Mouse (Mus musculus) liver, embryonic 11.5 days (tissue): ENCODE data around the gene Numb. TPM values are rescaled to one million over a fixed set of nuclear protein-coding genes. Genes with fewer than 3 reads are reported as not detected.

Source experiments
- ATAC-seq: fragments of 200-750 bp; cut with Nextera tagmentation; replicated peaks from 2 replicates; pipeline ENCODE4 v1.8.0; 2017; ENCODE audit warnings: moderate number of reproducible peaks, mild to moderate bottlenecking, moderate TSS enrichment, moderate library complexity; ENCODE audit not compliant: low FRiP score
- DNase-seq: peaks from one replicate; pipeline ENCODE4 v3.0.0-alpha.2; 2017; ENCODE audit warnings: low spot score
- H3K27ac ChIP-seq: fragments of 300-500 bp; sonication (generic); 2 replicates; pipeline ENCODE4 v1.5.1; 2014; ENCODE audit warnings: mild to moderate bottlenecking, low read depth, low read length, control low read depth
- H3K27me3 ChIP-seq: fragments of 300-500 bp; sonication (generic); replicated peaks from 2 replicates; pipeline ENCODE4 v1.6.1; 2014; ENCODE audit warnings: low read length, mixed read lengths; ENCODE audit not compliant: control insufficient read depth, insufficient read depth
- H3K36me3 ChIP-seq: fragments of 300-500 bp; sonication (generic); 2 replicates; pipeline ENCODE4 v1.6.1; 2014; ENCODE audit warnings: mild to moderate bottlenecking, low read length, moderate library complexity, mixed read lengths; ENCODE audit not compliant: control insufficient read depth, insufficient read depth
- H3K4me1 ChIP-seq: fragments of 300-500 bp; sonication (generic); replicated peaks from 2 replicates; pipeline ENCODE4 v1.6.1; 2014; ENCODE audit warnings: low read length, mixed read lengths; ENCODE audit not compliant: control insufficient read depth, insufficient read depth
- H3K4me2 ChIP-seq: fragments of 300-500 bp; sonication (generic); 2 replicates; pipeline ENCODE4 v1.6.1; 2014; ENCODE audit warnings: mild to moderate bottlenecking, control low read depth, moderate library complexity
- H3K4me3 ChIP-seq: fragments of 300-500 bp; sonication (generic); 2 replicates; pipeline ENCODE4 v1.5.1; 2014; ENCODE audit warnings: low read depth, low read length, control low read depth
- H3K9ac ChIP-seq: fragments of 300-500 bp; sonication (generic); 2 replicates; pipeline ENCODE4 v1.6.1; 2014; ENCODE audit warnings: low read depth, low read length, control low read depth
- H3K9me3 ChIP-seq: fragments of 300-500 bp; sonication (generic); 2 replicates; pipeline ENCODE4 v1.6.1; 2016; ENCODE audit warnings: low read length, inconsistent platforms, mixed read lengths; ENCODE audit not compliant: control insufficient read depth
- WGBS: fragments of 180-500 bp; shearing (Covaris S2); extraction: QIAGEN DNeasy Blood & Tissue Kit; methylation state at CpG from one replicate; pipeline ENCODE4 v1.1.7; 2014; 5-methylcytosine and 5-hydroxymethylcytosine counted together
- polyA plus RNA-seq: library from polyadenylated mRNA; unstranded; fragments of >200 nt; fragmentation: Nextera tagmentation; extraction: Ambion mirVana; gene quantifications from 2 replicates; pipeline ENCODE4 v1.2.1, GENCODE M21; 2014

Gene Numb
- polyA plus RNA-seq, 1 experiment from 2014 or later = 25.2 TPM

GRCm38 (mm10) chr12:83790749-83791148 is 131.0 kb downstream of the Numb start:
- no peak overlapping the region for H3K4me2 ChIP-seq
- H3K9ac ChIP-seq = no peak overlapping the region
- H3K4me1 ChIP-seq = no peaks in the 10 kb centered on the region
- H3K36me3 ChIP-seq = peaks cover 11% of the 10 kb centered on the region
- ATAC-seq (no peak), DNase-seq (no peak)
- WGBS = 73% methylated on average over 4 of the region's 4 CpGs
- H3K27ac ChIP-seq = no peak overlapping the region
- no peaks in the 10 kb centered on the region for H3K9me3 ChIP-seq
- no peaks in the 10 kb centered on the region for H3K27me3 ChIP-seq
- no peak overlapping the region for H3K4me3 ChIP-seq

GRCm38 (mm10) chr12:83789781-83790140 is 132.0 kb downstream of the Numb start:
- Histone ChIP-seq H3K36me3 (peaks cover 2% of the 10 kb centered on the region; the same call in 1 of the 2 replicates), H3K4me1 (no peaks in the 10 kb centered on the region), H3K9me3 (no peaks in the 10 kb centered on the region), H3K4me3 (no peak overlapping the region), H3K27me3 (no peaks in the 10 kb centered on the region), H3K4me2 (no peak overlapping the region), H3K27ac (no peak overlapping the region), H3K9ac (no peak overlapping the region)
- ATAC-seq (no peak), DNase-seq (no peak)
- 52% methylated on average over 4 of the region's 4 CpGs for WGBS

- Histone ChIP-seq H3K36me3 (0 out of 2 replicates have a peak, but pooled peaks cover 2% of the 10 kb centered on the region), H3K9ac (no peak overlapping the region), H3K27me3 (no peaks in the 10 kb centered on the region), H3K4me1 (no peaks in the 10 kb centered on the region), H3K9me3 (no peaks in the 10 kb centered on the region), H3K4me3 (no peak overlapping the region), H3K27ac (no peak overlapping the region), H3K4me2 (no peak overlapping the region)
- WGBS = 86% methylated on average over 17 of the region's 17 CpGs
- DNase-seq (no peak), ATAC-seq (no peak)
Observed at GRCm38 (mm10) chr12:83789051-83789780, 132.5 kb downstream of the Numb start.

GRCm38 (mm10) chr12:83785305-83785704 is 136.4 kb downstream of the Numb start:
- Histone ChIP-seq H3K27ac (no peak overlapping the region), H3K27me3 (0 out of 2 replicates have a peak, but pooled peaks cover 4% of the 10 kb centered on the region), H3K4me1 (no peaks in the 10 kb centered on the region), H3K4me3 (no peak overlapping the region), H3K4me2 (no peak overlapping the region), H3K9me3 (no peaks in the 10 kb centered on the region), H3K9ac (no peak overlapping the region), H3K36me3 (no peaks in the 10 kb centered on the region)
- 74% methylated on average over 4 of the region's 4 CpGs for WGBS
- no peak for ATAC-seq
- DNase-seq = no peak

GRCm38 (mm10) chr12:83782669-83783068 is 139.1 kb downstream of the Numb start:
- H3K9me3 ChIP-seq = no peaks in the 10 kb centered on the region
- H3K9ac ChIP-seq = no peak overlapping the region
- no peak overlapping the region for H3K4me3 ChIP-seq
- H3K27me3 ChIP-seq = 0 out of 2 replicates have a peak, but pooled peaks cover 4% of the 10 kb centered on the region
- no peaks in the 10 kb centered on the region for H3K36me3 ChIP-seq
- H3K4me2 ChIP-seq = no peak overlapping the region
- no peak overlapping the region for H3K27ac ChIP-seq
- ATAC-seq (no peak), DNase-seq (no peak)
- 87% methylated on average over 10 of the region's 10 CpGs for WGBS
- H3K4me1 ChIP-seq = no peaks in the 10 kb centered on the region

GRCm38 (mm10) chr12:83781640-83782278 is 140.0 kb downstream of the Numb start:
- H3K27me3 ChIP-seq = 0 out of 2 replicates have a peak, but pooled peaks cover 4% of the 10 kb centered on the region
- H3K9ac ChIP-seq = no peak overlapping the region
- DNase-seq (no peak), ATAC-seq (no peak)
- H3K27ac ChIP-seq = no peak overlapping the region
- no peaks in the 10 kb centered on the region for H3K36me3 ChIP-seq
- H3K4me3 ChIP-seq = no peak overlapping the region
- WGBS = 67% methylated on average over 23 of the region's 23 CpGs
- H3K4me2 ChIP-seq = no peak overlapping the region
- H3K4me1 ChIP-seq = no peaks in the 10 kb centered on the region
- no peaks in the 10 kb centered on the region for H3K9me3 ChIP-seq

- H3K4me3 ChIP-seq = no peak overlapping the region
- no peaks in the 10 kb centered on the region for H3K9me3 ChIP-seq
- H3K27me3 ChIP-seq = 0 out of 2 replicates have a peak, but pooled peaks cover 4% of the 10 kb centered on the region
- H3K27ac ChIP-seq = no peak overlapping the region
- no peaks in the 10 kb centered on the region for H3K4me1 ChIP-seq
- DNase-seq (no peak), ATAC-seq (no peak)
- no peaks in the 10 kb centered on the region for H3K36me3 ChIP-seq
- WGBS = 78% methylated on average over 7 of the region's 7 CpGs
- no peak overlapping the region for H3K9ac ChIP-seq
- no peak overlapping the region for H3K4me2 ChIP-seq
Observed at GRCm38 (mm10) chr12:83781204-83781603, 140.5 kb downstream of the Numb start.

- no peak overlapping the region for H3K4me2 ChIP-seq
- no peaks in the 10 kb centered on the region for H3K4me1 ChIP-seq
- H3K4me3 ChIP-seq = no peak overlapping the region
- no peak overlapping the region for H3K27ac ChIP-seq
- DNase-seq (no peak), ATAC-seq (no peak)
- H3K9me3 ChIP-seq = no peaks in the 10 kb centered on the region
- H3K27me3 ChIP-seq = 0 out of 2 replicates have a peak, but pooled peaks cover 4% of the 10 kb centered on the region
- no peak overlapping the region for H3K9ac ChIP-seq
- WGBS = 78% methylated on average over 3 of the region's 3 CpGs
- H3K36me3 ChIP-seq = no peaks in the 10 kb centered on the region
Observed at GRCm38 (mm10) chr12:83780181-83780580, 141.6 kb downstream of the Numb start.

GRCm38 (mm10) chr12:83776766-83777165 is 145.0 kb downstream of the Numb start:
- peaks cover 2% of the 10 kb centered on the region for H3K27me3 ChIP-seq
- H3K4me1 ChIP-seq = no peaks in the 10 kb centered on the region
- 77% methylated on average over 7 of the region's 7 CpGs for WGBS
- H3K9ac ChIP-seq = no peak overlapping the region
- H3K36me3 ChIP-seq = no peaks in the 10 kb centered on the region
- H3K4me3 ChIP-seq = no peak overlapping the region
- no peak overlapping the region for H3K4me2 ChIP-seq
- no peak for DNase-seq
- no peak for ATAC-seq
- no peak overlapping the region for H3K27ac ChIP-seq
- no peaks in the 10 kb centered on the region for H3K9me3 ChIP-seq
